9 mouse cellular contexts compared by ENCODE assay signal in the genomic region with DNA sequence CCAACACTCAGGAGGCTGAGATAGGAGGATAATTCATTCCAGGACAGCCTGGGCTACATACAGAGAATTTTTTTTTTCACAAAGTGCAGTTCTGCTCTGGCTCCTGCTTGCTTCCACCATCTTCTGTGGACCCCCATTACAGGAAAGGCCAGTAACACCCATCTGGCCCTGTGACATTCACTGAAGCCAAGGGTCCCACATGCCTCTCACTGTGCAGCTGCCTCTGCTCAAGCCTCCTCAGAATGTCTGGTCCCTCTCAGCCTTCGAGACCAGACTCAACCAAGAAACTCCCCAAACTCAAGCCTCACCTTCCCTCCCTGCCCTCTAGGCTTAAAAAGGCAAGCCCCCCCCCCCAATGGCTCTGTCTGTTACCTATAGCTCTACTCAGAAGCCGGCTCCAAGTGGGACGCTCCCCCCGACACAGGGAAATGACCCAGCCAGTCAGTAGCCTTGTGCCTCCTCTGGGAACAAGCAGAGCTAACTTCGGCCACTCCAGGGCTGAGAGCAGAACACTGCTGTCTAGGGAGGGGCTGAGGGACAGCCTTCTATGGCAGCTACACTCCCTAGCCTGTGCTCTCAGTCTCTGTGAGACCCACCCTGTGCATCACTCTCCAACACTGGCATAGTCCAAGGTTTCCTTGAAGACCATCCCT. TPM values are rescaled to one million over a fixed set of nuclear protein-coding genes. Genes with fewer than 3 reads are reported as not detected.
DNase-seq lines count a peak whose midpoint lies in the region; ATAC-seq and TF ChIP-seq lines count a peak whose summit lies in the region.
"Had no signal": no experiment of that assay in that cellular context is flagged by ENCODE, and none has a peak within 500 bp of the region (broad histone marks: within the 10 kb centered on the region; RNA-seq: fewer than 3 reads in every experiment).

No protein-coding gene starts in this region.

- no peaks in the 10 kb centered on the region for H3K36me3 ChIP-seq in midbrain, embryonic 10.5 days
- no peaks in the 10 kb centered on the region for H3K36me3 ChIP-seq in midbrain, embryonic 13.5 days
- H3K36me3 ChIP-seq in intestine, embryonic 14.5 days (ENCODE audit: control insufficient read depth, insufficient read depth, low read length) = no peaks in the 10 kb centered on the region
- no peaks in the 10 kb centered on the region for H3K36me3 ChIP-seq in stomach, embryonic 14.5 days (ENCODE audit: control insufficient read depth, insufficient read depth, low read length)

- no peak overlapping the region for H3K9ac ChIP-seq in midbrain, embryonic 13.5 days (replicated peaks)
- no peak overlapping the region for H3K9ac ChIP-seq in intestine, embryonic 14.5 days (ENCODE audit: low read length)
- H3K9ac ChIP-seq in stomach, embryonic 14.5 days (replicated peaks; ENCODE audit: low read depth, low read length) = no peak overlapping the region

- H3K4me3 ChIP-seq in gastrocnemius, adult 2 months = peak overlapping the region; percentile 74
- no peak overlapping the region for H3K4me3 ChIP-seq in midbrain, embryonic 10.5 days
- H3K4me3 ChIP-seq in midbrain, embryonic 13.5 days (replicated peaks) = no peak overlapping the region
- no peak overlapping the region for H3K4me3 ChIP-seq in intestine, embryonic 14.5 days (ENCODE audit: low read depth, low read length)
- H3K4me3 ChIP-seq in stomach, embryonic 14.5 days (ENCODE audit: low read depth, low read length) = no peak overlapping the region

- peaks cover 83% of the 10 kb centered on the region for H3K27me3 ChIP-seq in midbrain, embryonic 10.5 days (ENCODE audit: low read depth, poor library complexity, severe bottlenecking)
- peaks cover 55% of the 10 kb centered on the region for H3K27me3 ChIP-seq in midbrain, embryonic 13.5 days
- no peaks in the 10 kb centered on the region for H3K27me3 ChIP-seq in intestine, embryonic 14.5 days (replicated peaks; ENCODE audit: control insufficient read depth, insufficient read depth, low read length)
- no peaks in the 10 kb centered on the region for H3K27me3 ChIP-seq in stomach, embryonic 14.5 days (ENCODE audit: control insufficient read depth, insufficient read depth, low read length)

- WGBS in midbrain, embryonic 10.5 days = 79% methylated on average over 5 of the region's 5 CpGs
- WGBS in midbrain, embryonic 13.5 days = 77% methylated on average over 5 of the region's 5 CpGs
- 81% methylated on average over 5 of the region's 5 CpGs for WGBS in intestine, embryonic 14.5 days
- WGBS in stomach, embryonic 14.5 days = 85% methylated on average over 5 of the region's 5 CpGs

- H3K27ac ChIP-seq in gastrocnemius, adult 2 months = peak overlapping the region; percentile 81
- H3K27ac ChIP-seq in midbrain, embryonic 10.5 days (replicated peaks) = 0 out of 2 replicates have a peak overlapping the region, but pooled peaks have one; percentile 18
- no peak overlapping the region for H3K27ac ChIP-seq in midbrain, embryonic 13.5 days
- H3K27ac ChIP-seq in intestine, embryonic 14.5 days (ENCODE audit: low read depth) = peak overlapping the region; percentile 94
- peak overlapping the region; percentile 95 for H3K27ac ChIP-seq in stomach, embryonic 14.5 days (ENCODE audit: low read length)

- H3K9me3 ChIP-seq in midbrain, embryonic 10.5 days (replicated peaks) = no peaks in the 10 kb centered on the region
- no peaks in the 10 kb centered on the region for H3K9me3 ChIP-seq in midbrain, embryonic 13.5 days
- no peaks in the 10 kb centered on the region for H3K9me3 ChIP-seq in intestine, embryonic 14.5 days (ENCODE audit: control insufficient read depth, low read length)
- H3K9me3 ChIP-seq in stomach, embryonic 14.5 days (ENCODE audit: control insufficient read depth, low read depth, low read length) = no peaks in the 10 kb centered on the region

- peaks cover 42% of the 10 kb centered on the region for H3K4me1 ChIP-seq in midbrain, embryonic 10.5 days
- H3K4me1 ChIP-seq in midbrain, embryonic 13.5 days (replicated peaks) = peaks cover 8% of the 10 kb centered on the region
- peaks cover 50% of the 10 kb centered on the region for H3K4me1 ChIP-seq in intestine, embryonic 14.5 days (replicated peaks; ENCODE audit: control insufficient read depth, insufficient read depth, low read length)
- H3K4me1 ChIP-seq in stomach, embryonic 14.5 days (ENCODE audit: control insufficient read depth, insufficient read depth, low read length) = peaks cover 41% of the 10 kb centered on the region

- intact Hi-C loops in gastrocnemius, adult 2 months (cut with DNase I) = no loop called here
- intact Hi-C loops in gastrocnemius, postnatal 36 days (cut with DNase I) = no loop called here

- DNase-seq in gastrocnemius, adult 2 months = no peak
- no peak for DNase-seq in gastrocnemius, postnatal 36 days
- DNase-seq in midbrain, embryonic 10.5 days (ENCODE audit: low spot score) = no peak
- DNase-seq in intestine, embryonic 14.5 days (ENCODE audit: low spot score) = no peak
- DNase-seq in urinary bladder, postnatal 10 days (ENCODE audit: low spot score) = no peak
- DNase-seq: right cerebral cortex, postnatal 25 days had no signal

- ATAC-seq in midbrain, embryonic 13.5 days = no peak
- ATAC-seq in intestine, embryonic 14.5 days (replicated peaks; ENCODE audit: low FRiP score, low TSS enrichment, low read depth) = no peak
- ATAC-seq in stomach, embryonic 14.5 days (ENCODE audit: insufficient number of reproducible peaks, insufficient read depth, low FRiP score, low read depth) = no peak
- no peak for ATAC-seq in erythroblast, adult 5-6 weeks (replicated peaks; ENCODE audit: low FRiP score, poor library complexity, severe bottlenecking)

- H3K4me2 ChIP-seq in midbrain, embryonic 13.5 days (replicated peaks) = no peak overlapping the region
- H3K4me2 ChIP-seq in intestine, embryonic 14.5 days (ENCODE audit: low read length) = peak overlapping the region; percentile 49; the same call in 1 of the 2 replicates
- H3K4me2 ChIP-seq in stomach, embryonic 14.5 days (replicated peaks; ENCODE audit: low read depth, low read length) = peak overlapping the region; percentile 37; the same call in 1 of the 2 replicates

- TF ChIP-seq CTCF in gastrocnemius, adult 2 months (IDR thresholded peaks at IDR 0.05) = no peak

RNA-seq across cellular contexts. Expression of a gene that starts 17.3 kb away (rescaled TPM):
- under 1 TPM; 0.06 to 0.28 TPM for total RNA-seq in gastrocnemius, adult 2 months (2021)
- under 1 TPM; 0.20 to 0.49 TPM for total RNA-seq in gastrocnemius, postnatal 36 days (2021)
- polyA plus RNA-seq in midbrain, embryonic 10.5 days (2016; fragmentation: Nextera tagmentation; extraction: Ambion mirVana) = 0.39 and 0.51 TPM in 2 replicates
- polyA plus RNA-seq in midbrain, embryonic 13.5 days (2015; fragmentation: Nextera tagmentation; extraction: Ambion mirVana) = 0.36 and 0.62 TPM in 2 replicates
- 0.39 and 0.73 TPM in 2 replicates for polyA plus RNA-seq in intestine, embryonic 14.5 days (2014; fragmentation: Nextera tagmentation; extraction: Ambion mirVana)
- polyA plus RNA-seq in stomach, embryonic 14.5 days (2014; fragmentation: Nextera tagmentation; extraction: Ambion mirVana) = 0.69 and 1.2 TPM in 2 replicates
- total RNA-seq in erythroblast, adult 5-6 weeks (2015; ENCODE audit: low replicate concordance) = not detected in 2 replicates
- total RNA-seq in erythroblast, adult 5-6 weeks (2017; ENCODE audit: low replicate concordance) = not detected in 2 replicates

RNA-seq across cellular contexts. Expression of a gene that starts 29.2 kb away (rescaled TPM):
- total RNA-seq in gastrocnemius, adult 2 months (2021) = not detected
- not detected for total RNA-seq in gastrocnemius, postnatal 36 days (2021)
- polyA plus RNA-seq in midbrain, embryonic 10.5 days (2016; fragmentation: Nextera tagmentation; extraction: Ambion mirVana) = 4.9 and 5.1 TPM in 2 replicates
- polyA plus RNA-seq in midbrain, embryonic 13.5 days (2015; fragmentation: Nextera tagmentation; extraction: Ambion mirVana) = 2.4 and 2.5 TPM in 2 replicates
- 1.0 and 1.3 TPM in 2 replicates for polyA plus RNA-seq in intestine, embryonic 14.5 days (2014; fragmentation: Nextera tagmentation; extraction: Ambion mirVana)
- 0.88 and 0.97 TPM in 2 replicates for polyA plus RNA-seq in stomach, embryonic 14.5 days (2014; fragmentation: Nextera tagmentation; extraction: Ambion mirVana)
- not detected in 2 replicates for total RNA-seq in erythroblast, adult 5-6 weeks (2015; ENCODE audit: low replicate concordance)
- not detected in 2 replicates for total RNA-seq in erythroblast, adult 5-6 weeks (2017; ENCODE audit: low replicate concordance)

RNA-seq across cellular contexts. Expression of a gene that starts 31.0 kb away (rescaled TPM):
- total RNA-seq in gastrocnemius, adult 2 months (2021) = not detected
- not detected for total RNA-seq in gastrocnemius, postnatal 36 days (2021)
- 0.78 and 0.89 TPM in 2 replicates for polyA plus RNA-seq in midbrain, embryonic 10.5 days (2016; fragmentation: Nextera tagmentation; extraction: Ambion mirVana)
- 0.82 and 0.87 TPM in 2 replicates for polyA plus RNA-seq in midbrain, embryonic 13.5 days (2015; fragmentation: Nextera tagmentation; extraction: Ambion mirVana)
- 0.32 and 0.72 TPM in 2 replicates for polyA plus RNA-seq in intestine, embryonic 14.5 days (2014; fragmentation: Nextera tagmentation; extraction: Ambion mirVana)
- polyA plus RNA-seq in stomach, embryonic 14.5 days (2014; fragmentation: Nextera tagmentation; extraction: Ambion mirVana) = 0.20 and 0.55 TPM in 2 replicates
- total RNA-seq in erythroblast, adult 5-6 weeks (2015; ENCODE audit: low replicate concordance) = not detected in 2 replicates
- total RNA-seq in erythroblast, adult 5-6 weeks (2017; ENCODE audit: low replicate concordance) = not detected in 2 replicates

RNA-seq across cellular contexts. Expression of a gene that starts 58.3 kb away (rescaled TPM):
- 1 to 10 TPM; 6.3 to 8.4 TPM for total RNA-seq in gastrocnemius, adult 2 months (2021)
- total RNA-seq in gastrocnemius, postnatal 36 days (2021) = 1 to 10 TPM; 4.8 to 8.3 TPM
- 12.3 and 14.7 TPM in 2 replicates for polyA plus RNA-seq in midbrain, embryonic 10.5 days (2016; fragmentation: Nextera tagmentation; extraction: Ambion mirVana)
- polyA plus RNA-seq in midbrain, embryonic 13.5 days (2015; fragmentation: Nextera tagmentation; extraction: Ambion mirVana) = 4.8 and 7.1 TPM in 2 replicates
- 28.4 and 31.7 TPM in 2 replicates for polyA plus RNA-seq in intestine, embryonic 14.5 days (2014; fragmentation: Nextera tagmentation; extraction: Ambion mirVana)
- 25.4 and 28.3 TPM in 2 replicates for polyA plus RNA-seq in stomach, embryonic 14.5 days (2014; fragmentation: Nextera tagmentation; extraction: Ambion mirVana)
- total RNA-seq in erythroblast, adult 5-6 weeks (2015; ENCODE audit: low replicate concordance) = 0.63 and 1.9 TPM in 2 replicates
- total RNA-seq in erythroblast, adult 5-6 weeks (2017; ENCODE audit: low replicate concordance) = 0.42 TPM in 1 of 2 replicates, not detected in the other
